In genomic region chr19:22638394-22638954, GRCm38 (mm10) we compare ENCODE assay signal across 27 mouse cellular contexts.
DNase-seq lines count a peak whose midpoint lies in the region; ATAC-seq and TF ChIP-seq lines count a peak whose summit lies in the region.
"Had no signal": no experiment of that assay in that cellular context is flagged by ENCODE, and none has a peak within 500 bp of the region (broad histone marks: within the 10 kb centered on the region; RNA-seq: fewer than 3 reads in every experiment).

No protein-coding gene starts in this region.

- H3K27me3 ChIP-seq in lung, embryonic 16.5 days (ENCODE audit: control insufficient read depth, insufficient read depth, low read depth, low read length), result no peaks in the 10 kb centered on the region
- no peaks in the 10 kb centered on the region for H3K27me3 ChIP-seq in lung, postnatal 0 days (replicated peaks; ENCODE audit: insufficient read depth, low read length)
- no peaks in the 10 kb centered on the region for H3K27me3 ChIP-seq in cerebellum, adult 2 months (ENCODE audit: control insufficient read depth, insufficient read depth, low read length)
- H3K27me3 ChIP-seq in hindbrain, postnatal 0 days (ENCODE audit: insufficient read depth, low read length), result no peaks in the 10 kb centered on the region
- H3K27me3 ChIP-seq in midbrain, postnatal 0 days (ENCODE audit: insufficient read depth, low read length), result no peaks in the 10 kb centered on the region
- H3K27me3 ChIP-seq: CH12.LX; embryonic facial prominence, embryonic 15.5 days; forebrain, embryonic 12.5 days; heart, embryonic 13.5 days; hindbrain, embryonic 15.5 days; limb, embryonic 15.5 days; liver, embryonic 13.5 days; midbrain, embryonic 13.5 days; stomach, embryonic 15.5 days had no signal

- TF ChIP-seq EP300 in lung, postnatal 0 days (IDR thresholded peaks at IDR 0.05), result no peak

- H3K27ac ChIP-seq in lung, embryonic 16.5 days (ENCODE audit: low read length), result no peak overlapping the region
- H3K27ac ChIP-seq in lung, postnatal 0 days (ENCODE audit: low read length), result no peak overlapping the region
- no peak overlapping the region for H3K27ac ChIP-seq in cerebellum, adult 2 months (ENCODE audit: insufficient read depth, low read length)
- no peak overlapping the region for H3K27ac ChIP-seq in hindbrain, postnatal 0 days
- H3K27ac ChIP-seq in midbrain, postnatal 0 days (ENCODE audit: low read depth, low read length), result no peak overlapping the region
- H3K27ac ChIP-seq: embryonic facial prominence, embryonic 10.5 days; embryonic facial prominence, embryonic 15.5 days; forebrain, embryonic 12.5 days; heart, embryonic 13.5 days; hindbrain, embryonic 15.5 days; limb, embryonic 10.5 days; limb, embryonic 15.5 days; liver, embryonic 13.5 days; macrophage; midbrain, embryonic 13.5 days; stomach, embryonic 15.5 days had no signal

- H3K4me1 ChIP-seq in lung, embryonic 16.5 days (replicated peaks; ENCODE audit: control insufficient read depth, insufficient read depth, low read length), result no peaks in the 10 kb centered on the region
- H3K4me1 ChIP-seq in lung, postnatal 0 days (ENCODE audit: insufficient read depth, low read depth, low read length), result no peaks in the 10 kb centered on the region
- peaks cover 30% of the 10 kb centered on the region; the same call in 1 of the 2 replicates for H3K4me1 ChIP-seq in cerebellum, adult 2 months (ENCODE audit: control insufficient read depth, insufficient read depth, low read length)
- no peaks in the 10 kb centered on the region for H3K4me1 ChIP-seq in hindbrain, postnatal 0 days (ENCODE audit: insufficient read depth, low read length)
- no peaks in the 10 kb centered on the region for H3K4me1 ChIP-seq in midbrain, postnatal 0 days (ENCODE audit: insufficient read depth, low read length)
- H3K4me1 ChIP-seq: embryonic facial prominence, embryonic 15.5 days; hindbrain, embryonic 15.5 days; limb, embryonic 15.5 days; liver, embryonic 13.5 days; midbrain, embryonic 13.5 days; stomach, embryonic 15.5 days had no signal

- TF ChIP-seq CTCF in lung, postnatal 0 days (IDR thresholded peaks at IDR 0.05), result no peak
- TF ChIP-seq CTCF in cerebellum, adult 2 months (IDR thresholded peaks at IDR 0.05; ENCODE audit: borderline replicate concordance, insufficient read depth, low read depth, low read length), result no peak
- TF ChIP-seq CTCF in hindbrain, postnatal 0 days (IDR thresholded peaks at IDR 0.05; ENCODE audit: low read depth), result no peak
- no peak for TF ChIP-seq CTCF in midbrain, postnatal 0 days (IDR thresholded peaks at IDR 0.05)

- no peak overlapping the region for H3K9ac ChIP-seq in lung, embryonic 16.5 days (ENCODE audit: low read length)
- no peak overlapping the region for H3K9ac ChIP-seq in lung, postnatal 0 days (replicated peaks; ENCODE audit: low read depth)
- H3K9ac ChIP-seq in hindbrain, postnatal 0 days (replicated peaks; ENCODE audit: low read length), result no peak overlapping the region
- H3K9ac ChIP-seq in midbrain, postnatal 0 days (replicated peaks; ENCODE audit: low read length, poor library complexity, severe bottlenecking), result no peak overlapping the region
- H3K9ac ChIP-seq: embryonic facial prominence, embryonic 15.5 days; forebrain, embryonic 12.5 days; forebrain, postnatal 0 days; heart, embryonic 13.5 days; hindbrain, embryonic 15.5 days; limb, embryonic 15.5 days; liver, embryonic 13.5 days; midbrain, embryonic 13.5 days; stomach, embryonic 15.5 days had no signal

- H3K4me3 ChIP-seq in lung, embryonic 16.5 days (ENCODE audit: low read length), result no peak overlapping the region
- H3K4me3 ChIP-seq in lung, postnatal 0 days (ENCODE audit: low read depth, low read length), result no peak overlapping the region
- H3K4me3 ChIP-seq in cerebellum, adult 2 months (replicated peaks; ENCODE audit: insufficient read depth, low read depth, low read length), result no peak overlapping the region
- no peak overlapping the region for H3K4me3 ChIP-seq in hindbrain, postnatal 0 days (ENCODE audit: low read length)
- H3K4me3 ChIP-seq in midbrain, postnatal 0 days (ENCODE audit: low read depth, low read length), result no peak overlapping the region
- H3K4me3 ChIP-seq: embryonic facial prominence, embryonic 10.5 days; embryonic facial prominence, embryonic 15.5 days; forebrain, embryonic 12.5 days; heart, embryonic 13.5 days; hindbrain, embryonic 15.5 days; limb, embryonic 10.5 days; limb, embryonic 15.5 days; liver, embryonic 13.5 days; midbrain, embryonic 13.5 days; stomach, embryonic 15.5 days had no signal

- no peak for DNase-seq in lung, postnatal 0 days (ENCODE audit: low spot score)
- DNase-seq in cerebellum, adult 2 months, result peak; percentile 63 to 94
- DNase-seq in cerebellum, postnatal 14 days, result peak; percentile 51 to 75
- DNase-seq in hindbrain, postnatal 0 days (ENCODE audit: low spot score), result no peak
- DNase-seq in midbrain, postnatal 0 days (ENCODE audit: low spot score), result no peak
- DNase-seq: adrenal gland, postnatal 10 days; forebrain, postnatal 0 days; gastrocnemius, postnatal 10 days; heart, postnatal 10 days; kidney, adult 2 months; kidney, postnatal 36 days; layer of hippocampus, postnatal 36 days; liver, embryonic 13.5 days; lung, adult 2 months; right cerebral cortex, postnatal 25 days had no signal

- TF ChIP-seq POLR2A in cerebellum, adult 2 months (IDR thresholded peaks at IDR 0.05; ENCODE audit: borderline replicate concordance, insufficient read depth, low read length), result no peak

- no peaks in the 10 kb centered on the region for H3K9me3 ChIP-seq in lung, embryonic 16.5 days (ENCODE audit: control insufficient read depth, low read length)
- H3K9me3 ChIP-seq in lung, postnatal 0 days (ENCODE audit: low read length), result no peaks in the 10 kb centered on the region
- no peaks in the 10 kb centered on the region for H3K9me3 ChIP-seq in hindbrain, postnatal 0 days (ENCODE audit: low read length)
- H3K9me3 ChIP-seq in midbrain, postnatal 0 days (ENCODE audit: low read length), result no peaks in the 10 kb centered on the region
- H3K9me3 ChIP-seq: embryonic facial prominence, embryonic 10.5 days; embryonic facial prominence, embryonic 15.5 days; forebrain, embryonic 12.5 days; heart, embryonic 13.5 days; hindbrain, embryonic 15.5 days; limb, embryonic 10.5 days; limb, embryonic 15.5 days; liver, embryonic 13.5 days; midbrain, embryonic 13.5 days; stomach, embryonic 15.5 days had no signal

- peak; percentile 72 for ATAC-seq in lung, embryonic 16.5 days (ENCODE audit: low read depth)
- ATAC-seq in lung, postnatal 0 days, result no peak
- ATAC-seq in hindbrain, postnatal 0 days, result no peak
- no peak for ATAC-seq in midbrain, postnatal 0 days (ENCODE audit: low FRiP score)
- ATAC-seq: forebrain, postnatal 0 days; midbrain, embryonic 13.5 days had no signal

- 48% methylated on average over 3 of the region's 3 CpGs for WGBS in lung, embryonic 16.5 days
- WGBS in lung, postnatal 0 days, result 42% methylated on average over 3 of the region's 3 CpGs
- 10% methylated on average over 3 of the region's 3 CpGs for WGBS in cerebellum, adult 2 months
- WGBS in hindbrain, postnatal 0 days, result 71% methylated on average over 3 of the region's 3 CpGs
- 80% methylated on average over 3 of the region's 3 CpGs for WGBS in midbrain, postnatal 0 days

- H3K4me2 ChIP-seq in lung, embryonic 16.5 days (ENCODE audit: low read depth, low read length), result no peak overlapping the region
- H3K4me2 ChIP-seq in lung, postnatal 0 days (replicated peaks; ENCODE audit: low read depth, low read length), result no peak overlapping the region
- H3K4me2 ChIP-seq in hindbrain, postnatal 0 days (ENCODE audit: low read depth, low read length), result no peak overlapping the region
- no peak overlapping the region for H3K4me2 ChIP-seq in midbrain, postnatal 0 days (ENCODE audit: low read depth, low read length, poor library complexity, severe bottlenecking)
- H3K4me2 ChIP-seq: embryonic facial prominence, embryonic 15.5 days; forebrain, embryonic 12.5 days; heart, embryonic 13.5 days; hindbrain, embryonic 15.5 days; limb, embryonic 15.5 days; liver, embryonic 13.5 days; midbrain, embryonic 13.5 days; stomach, embryonic 15.5 days had no signal

- H3K36me3 ChIP-seq in lung, embryonic 16.5 days (ENCODE audit: control insufficient read depth, insufficient read depth, low read length), result no peaks in the 10 kb centered on the region
- H3K36me3 ChIP-seq in lung, postnatal 0 days (ENCODE audit: insufficient read depth, low read length), result no peaks in the 10 kb centered on the region
- no peaks in the 10 kb centered on the region for H3K36me3 ChIP-seq in hindbrain, postnatal 0 days (ENCODE audit: insufficient read depth, low read length)
- no peaks in the 10 kb centered on the region for H3K36me3 ChIP-seq in midbrain, postnatal 0 days (ENCODE audit: insufficient read depth, low read length)
- H3K36me3 ChIP-seq: embryonic facial prominence, embryonic 10.5 days; embryonic facial prominence, embryonic 15.5 days; forebrain, embryonic 12.5 days; heart, embryonic 13.5 days; hindbrain, embryonic 15.5 days; limb, embryonic 10.5 days; limb, embryonic 15.5 days; liver, embryonic 13.5 days; midbrain, embryonic 13.5 days; stomach, embryonic 15.5 days had no signal

Comparison
In these comparisons a context has a peak if more than half of its experiments do, and no peak if none do; other contexts are left out.
1. DNase-seq: peak in cerebellum, adult 2 months (2 of 2) and cerebellum, postnatal 14 days (2 of 2); none in lung, postnatal 0 days (single experiment), hindbrain, postnatal 0 days (single experiment) and midbrain, postnatal 0 days (single experiment).